Mouse (Mus musculus) forebrain, embryonic 10.5 days (tissue): Measurements from ENCODE around the gene Gpc1. TPM values are rescaled to one million over a fixed set of nuclear protein-coding genes. Genes with fewer than 3 reads are reported as not detected.

ENCODE experiments used
- DNase-seq: peaks from one replicate; pipeline ENCODE4 v3.0.0-alpha.2; 2017; ENCODE audit warnings: low spot score; ENCODE audit errors: extremely low spot score
- H3K27ac ChIP-seq: fragments of 300-500 bp; sonication (generic); 2 replicates; pipeline ENCODE4 v1.5.1; 2016; ENCODE audit warnings: mild to moderate bottlenecking
- H3K27me3 ChIP-seq: fragments of 300-500 bp; sonication (generic); 2 replicates; pipeline ENCODE4 v1.6.1; 2016; ENCODE audit warnings: mild to moderate bottlenecking; ENCODE audit not compliant: poor library complexity, severe bottlenecking
- H3K36me3 ChIP-seq: fragments of 300-500 bp; sonication (generic); replicated peaks from 2 replicates; pipeline ENCODE4 v1.6.1; 2016; ENCODE audit warnings: mild to moderate bottlenecking, moderate library complexity
- H3K4me1 ChIP-seq: fragments of 300-500 bp; sonication (generic); 2 replicates; pipeline ENCODE4 v1.6.1; 2016
- H3K4me3 ChIP-seq: fragments of 300-500 bp; sonication (generic); 2 replicates; pipeline ENCODE4 v1.5.1; 2016; ENCODE audit warnings: mild to moderate bottlenecking, moderate library complexity
- H3K9me3 ChIP-seq: fragments of 300-500 bp; sonication (generic); 2 replicates; pipeline ENCODE4 v1.6.1; 2016; ENCODE audit warnings: mild to moderate bottlenecking, moderate library complexity
- WGBS: fragments of 180-500 bp; shearing (Covaris S2); methylation state at CpG from one replicate; pipeline ENCODE4 v1.1.7; 2016; 5-methylcytosine and 5-hydroxymethylcytosine counted together
- polyA plus RNA-seq: library from polyadenylated mRNA; unstranded; fragments of >200 nt; fragmentation: Nextera tagmentation; extraction: Ambion mirVana; gene quantifications from 2 replicates; pipeline ENCODE4 v1.2.1, GENCODE M21; 2016

The Gpc1 gene
- polyA plus RNA-seq, 1 experiment from 2014 or later = 99.2 TPM

DNA sequence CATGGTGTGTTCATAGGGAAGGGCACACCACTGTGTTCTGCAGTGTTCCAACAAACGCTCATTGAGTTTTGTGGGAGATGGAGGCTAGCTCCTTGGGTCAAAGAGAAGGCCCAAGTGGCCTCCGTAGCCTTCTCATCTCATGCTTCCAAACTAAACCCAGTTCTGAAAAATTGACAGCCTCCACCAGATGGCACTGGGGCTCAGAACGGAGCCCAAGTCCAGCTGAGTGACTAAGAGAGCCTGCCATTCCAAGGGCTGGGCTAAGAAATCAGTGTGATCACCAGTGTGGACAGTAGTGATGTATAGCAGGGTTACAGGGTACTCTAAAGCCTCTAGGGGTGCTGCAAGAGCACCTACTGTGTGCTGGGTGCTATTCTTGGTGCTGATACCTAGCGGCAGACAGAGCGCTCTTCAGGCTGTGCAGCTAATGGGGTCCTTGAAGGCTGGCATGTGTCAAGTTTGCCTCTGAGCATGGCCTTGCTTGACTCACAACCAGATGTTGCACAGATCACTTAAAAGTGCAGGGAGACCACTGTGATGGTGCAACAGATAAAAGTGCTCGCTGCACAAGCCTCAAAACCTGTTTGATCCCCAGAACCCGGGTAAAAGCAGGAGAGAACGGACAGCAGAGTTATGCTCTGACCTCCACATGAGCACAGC lies 8.9 kb downstream of the Gpc1 start:
- Histone ChIP-seq H3K27me3 (no peaks in the 10 kb centered on the region), H3K9me3 (no peaks in the 10 kb centered on the region), H3K27ac (no peak overlapping the region), H3K4me3 (no peak overlapping the region), H3K36me3 (peaks cover 94% of the 10 kb centered on the region), H3K4me1 (peaks cover 30% of the 10 kb centered on the region)
- no peak for DNase-seq
- 86% methylated on average over 8 of the region's 8 CpGs for WGBS

DNA sequence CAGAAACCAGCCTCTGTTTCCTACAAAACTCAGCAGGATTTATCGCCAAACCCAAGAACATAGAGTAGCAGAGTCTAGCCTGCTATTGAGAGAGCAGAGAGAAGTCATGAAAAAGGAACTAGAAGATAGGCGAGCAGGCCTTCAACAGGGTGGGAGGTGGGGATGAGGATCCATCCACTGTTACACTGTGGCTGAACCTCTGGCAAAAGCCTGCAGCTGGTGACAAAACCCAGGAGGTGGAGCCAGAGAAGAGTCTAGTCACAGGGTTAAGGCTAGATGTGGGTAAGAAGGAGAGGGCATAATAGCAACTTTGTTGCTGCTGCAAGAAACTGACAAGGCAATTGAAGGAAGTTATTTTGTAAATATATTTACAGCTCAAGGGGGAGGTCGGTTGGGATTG lies 10.0 kb downstream of the Gpc1 start:
- 79% methylated on average over 3 of the region's 3 CpGs for WGBS
- no peak overlapping the region for H3K27ac ChIP-seq
- no peaks in the 10 kb centered on the region for H3K9me3 ChIP-seq
- no peak overlapping the region for H3K4me3 ChIP-seq
- H3K36me3 ChIP-seq = peaks cover 93% of the 10 kb centered on the region
- peaks cover 34% of the 10 kb centered on the region for H3K4me1 ChIP-seq
- no peaks in the 10 kb centered on the region for H3K27me3 ChIP-seq
- no peak for DNase-seq

DNA sequence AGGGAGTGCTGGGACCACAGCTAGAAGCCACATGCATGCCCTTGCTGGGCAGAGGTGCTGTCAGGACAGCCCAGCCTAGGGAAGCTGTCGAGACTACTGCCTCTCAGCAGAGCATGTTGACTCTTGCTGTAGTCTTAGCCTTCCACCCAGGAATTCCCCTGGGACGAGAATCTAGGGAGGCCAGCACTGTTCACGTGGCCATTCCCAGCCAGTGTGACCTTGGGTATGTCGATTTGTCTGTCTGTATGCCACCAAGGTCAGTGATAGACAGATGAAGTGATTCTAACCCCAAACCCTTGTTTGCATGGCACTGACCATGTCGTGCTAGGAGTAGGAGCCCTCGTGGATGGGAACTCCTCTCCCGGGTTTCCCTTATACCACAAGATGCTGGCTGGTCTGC lies 14.4 kb downstream of the Gpc1 start:
- Histone ChIP-seq H3K36me3 (peaks cover 81% of the 10 kb centered on the region), H3K27me3 (no peaks in the 10 kb centered on the region; the same call in 1 of the 2 replicates), H3K9me3 (no peaks in the 10 kb centered on the region), H3K4me3 (no peak overlapping the region), H3K4me1 (peaks cover 61% of the 10 kb centered on the region), H3K27ac (no peak overlapping the region)
- no peak for DNase-seq
- 87% methylated on average over 7 of the region's 7 CpGs for WGBS

DNA sequence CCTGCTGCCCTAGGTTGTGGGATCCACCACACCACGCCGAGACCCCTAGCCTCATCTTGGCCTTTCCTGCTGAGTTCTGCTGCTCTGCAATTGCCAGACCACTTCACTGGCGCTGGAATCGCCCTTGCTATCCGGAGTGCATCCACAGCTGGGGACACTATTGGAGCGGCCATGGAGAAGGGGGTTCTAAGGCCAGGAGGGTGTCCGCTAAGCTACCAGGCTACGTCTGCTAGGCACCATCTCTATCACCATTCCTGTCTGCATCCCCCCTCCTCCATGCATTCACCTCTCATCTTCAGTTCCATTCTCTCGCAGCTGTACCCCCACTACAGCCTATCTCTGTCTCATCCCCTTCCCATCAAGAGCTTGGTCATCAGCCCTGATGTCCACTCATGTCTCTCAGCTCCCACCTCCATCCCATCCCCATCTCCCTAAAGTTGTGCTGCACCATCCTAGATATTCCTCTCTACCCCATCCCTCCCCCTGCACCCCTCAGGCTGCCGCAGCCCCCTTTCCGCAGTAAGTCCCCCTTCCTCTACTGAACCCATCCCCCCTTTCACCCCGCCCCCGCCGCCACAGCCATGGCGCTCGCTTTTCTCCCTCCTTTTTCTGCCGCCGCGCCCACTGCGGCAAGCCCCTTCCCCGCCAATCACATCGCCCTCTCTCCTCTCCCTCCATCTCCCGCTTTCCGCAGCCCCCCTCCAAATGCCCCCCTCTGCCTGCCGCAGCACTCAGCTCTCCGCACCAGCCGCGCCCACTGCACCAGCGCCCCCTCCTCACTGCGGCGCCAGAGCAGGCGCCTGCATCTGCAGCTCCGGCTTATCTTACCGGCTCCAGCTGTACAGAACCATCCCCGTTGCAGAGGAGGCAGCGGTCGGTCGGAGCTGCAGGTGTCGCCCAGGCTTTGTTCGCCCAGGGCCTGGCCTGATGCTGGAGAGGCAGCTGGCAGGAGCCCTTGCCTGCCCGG lies 16.7 kb downstream of the Gpc1 start:
- H3K27me3 ChIP-seq = no peaks in the 10 kb centered on the region; the same call in 1 of the 2 replicates
- peak overlapping the region; percentile 77 for H3K27ac ChIP-seq
- H3K4me1 ChIP-seq = peaks cover 61% of the 10 kb centered on the region
- peaks cover 83% of the 10 kb centered on the region for H3K36me3 ChIP-seq
- DNase-seq = peak; percentile 59
- H3K4me3 ChIP-seq = peak overlapping the region; percentile 46
- H3K9me3 ChIP-seq = no peaks in the 10 kb centered on the region
- 6% methylated on average over 41 of the region's 41 CpGs for WGBS

DNA sequence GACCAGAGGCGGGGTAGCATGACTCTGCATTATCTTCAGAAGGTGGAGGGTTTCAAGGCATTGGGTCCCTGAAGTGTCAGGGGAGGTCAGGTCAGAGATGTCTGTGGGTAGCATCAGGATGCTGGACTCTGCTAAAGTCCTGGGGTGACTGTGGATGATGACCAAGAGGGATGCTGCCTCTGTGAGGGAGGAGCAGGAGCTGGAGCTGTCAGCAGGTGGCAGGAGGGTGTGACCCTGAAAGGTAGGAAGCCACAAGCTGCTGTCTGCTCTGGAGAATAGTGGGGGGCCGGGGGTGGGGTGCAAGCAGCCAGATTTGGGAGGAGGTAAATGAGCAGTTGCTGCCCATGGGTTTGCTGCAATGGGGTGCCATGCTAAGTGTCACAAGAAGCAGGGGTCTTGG lies 18.0 kb downstream of the Gpc1 start:
- H3K9me3 ChIP-seq = no peaks in the 10 kb centered on the region
- H3K27ac ChIP-seq = peak overlapping the region; percentile 77
- H3K4me1 ChIP-seq = peaks cover 53% of the 10 kb centered on the region
- 79% methylated on average over 2 of the region's 2 CpGs for WGBS
- H3K27me3 ChIP-seq = no peaks in the 10 kb centered on the region; the same call in 1 of the 2 replicates
- H3K36me3 ChIP-seq = peaks cover 83% of the 10 kb centered on the region
- H3K4me3 ChIP-seq = no peak overlapping the region
- DNase-seq = no peak

DNA sequence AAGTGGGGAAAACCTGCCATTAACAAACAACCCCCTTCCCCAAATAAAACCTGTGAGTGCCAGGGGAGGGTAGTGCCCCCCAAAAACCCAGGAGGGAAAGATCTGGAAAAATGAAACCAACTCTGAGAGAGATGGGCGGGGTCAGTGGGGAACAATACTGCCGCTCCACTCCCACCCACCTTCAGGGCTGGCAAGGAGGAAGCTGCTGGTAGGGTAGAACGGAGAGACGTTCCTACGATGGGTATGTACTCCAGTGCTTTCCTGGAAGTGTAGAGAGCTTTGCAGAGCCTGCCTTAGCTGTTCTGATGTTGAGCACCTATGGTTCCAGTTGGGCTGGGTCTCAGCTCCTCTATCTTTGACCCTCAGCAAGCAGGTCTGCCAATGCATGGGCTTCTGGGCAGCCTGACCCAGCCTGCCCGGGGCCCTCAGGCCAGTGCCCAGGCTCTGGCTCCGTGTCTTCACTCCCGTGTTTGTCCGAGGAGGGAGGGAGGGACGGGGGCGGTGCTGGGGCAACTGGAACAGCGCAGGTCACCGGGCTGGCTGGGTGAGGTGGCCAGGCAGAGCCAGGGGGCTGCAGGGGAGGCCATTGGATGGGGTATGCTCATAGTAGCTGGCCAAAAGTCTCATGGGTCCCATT lies 18.6 kb downstream of the Gpc1 start:
- H3K27ac ChIP-seq = peak overlapping the region; percentile 77; the same call in 1 of the 2 replicates
- no peak for DNase-seq
- no peak overlapping the region for H3K4me3 ChIP-seq
- H3K9me3 ChIP-seq = no peaks in the 10 kb centered on the region
- 52% methylated on average over 13 of the region's 13 CpGs for WGBS
- no peaks in the 10 kb centered on the region; the same call in 1 of the 2 replicates for H3K27me3 ChIP-seq
- peaks cover 83% of the 10 kb centered on the region for H3K36me3 ChIP-seq
- H3K4me1 ChIP-seq = peaks cover 48% of the 10 kb centered on the region

DNA sequence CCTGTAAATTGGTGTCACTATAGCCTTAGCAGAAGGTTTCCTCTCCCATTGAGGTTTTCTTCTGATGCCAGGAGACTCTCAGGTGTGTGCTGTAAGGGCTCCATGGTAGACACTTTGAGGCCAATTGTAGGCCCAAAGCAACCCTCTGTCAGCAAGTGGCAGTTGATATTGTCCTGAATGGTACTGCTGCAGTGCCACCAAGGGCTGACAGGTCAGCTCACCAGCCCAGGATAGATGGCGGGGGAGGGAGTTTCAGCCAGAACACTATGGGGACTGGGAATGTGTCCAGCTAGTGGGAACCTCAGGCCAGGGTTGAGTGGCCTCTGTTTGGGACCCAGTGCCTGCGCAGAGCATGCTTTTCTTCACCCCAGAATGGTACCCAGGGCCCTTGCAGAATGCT lies 21.0 kb downstream of the Gpc1 start:
- Histone ChIP-seq H3K4me3 (no peak overlapping the region), H3K36me3 (peaks cover 89% of the 10 kb centered on the region), H3K4me1 (peaks cover 30% of the 10 kb centered on the region), H3K27me3 (no peaks in the 10 kb centered on the region; the same call in 1 of the 2 replicates), H3K9me3 (no peaks in the 10 kb centered on the region), H3K27ac (no peak overlapping the region)
- 100% methylated on average over 2 of the region's 2 CpGs for WGBS
- no peak for DNase-seq

DNA sequence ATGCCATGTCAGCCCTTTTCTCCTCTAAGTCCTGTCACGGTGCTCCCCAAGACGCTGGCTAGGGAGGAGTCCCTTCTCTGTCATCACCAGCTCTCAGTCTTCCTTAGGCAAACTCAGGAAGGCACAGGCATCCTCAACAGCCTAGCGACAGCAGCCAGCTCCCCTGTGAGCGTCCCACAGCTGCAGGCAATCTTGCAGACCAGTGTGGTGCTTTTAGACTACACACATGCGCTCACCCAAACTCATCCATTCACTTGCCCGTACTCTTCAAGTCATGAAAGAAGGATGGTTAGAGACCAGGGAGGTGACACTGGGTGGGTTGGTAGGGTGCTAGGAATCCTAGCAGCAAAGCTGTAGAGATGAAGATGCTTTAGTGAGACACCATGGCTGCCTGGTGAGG lies 30.1 kb downstream of the Gpc1 start:
- Histone ChIP-seq H3K9me3 (no peaks in the 10 kb centered on the region), H3K27ac (no peak overlapping the region), H3K27me3 (no peaks in the 10 kb centered on the region), H3K4me3 (no peak overlapping the region), H3K36me3 (peaks cover 45% of the 10 kb centered on the region), H3K4me1 (peaks cover 20% of the 10 kb centered on the region)
- 72% methylated on average over 6 of the region's 6 CpGs for WGBS
- no peak for DNase-seq

DNA sequence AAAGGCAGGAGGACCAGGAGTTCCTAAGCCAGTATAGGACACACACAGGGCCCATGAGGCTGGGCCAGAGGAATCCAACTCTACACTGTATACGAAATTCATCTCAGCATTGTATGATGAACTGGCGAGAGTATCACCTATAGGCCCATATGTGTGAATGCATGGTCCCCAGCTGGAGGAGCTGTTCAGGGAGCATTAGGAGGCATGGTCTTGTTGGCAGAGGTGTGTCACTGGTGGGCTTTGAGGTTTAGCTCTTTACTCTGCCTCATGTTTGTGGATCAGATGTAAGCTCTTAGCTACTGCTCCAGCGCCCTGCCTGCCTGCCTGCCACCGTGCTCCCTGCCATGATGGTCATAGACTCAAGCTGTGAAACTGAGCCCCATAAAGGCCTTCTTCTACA lies 31.8 kb downstream of the Gpc1 start:
- no peaks in the 10 kb centered on the region for H3K27me3 ChIP-seq
- H3K4me3 ChIP-seq = no peak overlapping the region
- peaks cover 28% of the 10 kb centered on the region for H3K36me3 ChIP-seq
- H3K9me3 ChIP-seq = no peaks in the 10 kb centered on the region
- WGBS = 90% methylated on average over 4 of the region's 4 CpGs
- H3K27ac ChIP-seq = no peak overlapping the region
- DNase-seq = no peak
- peaks cover 22% of the 10 kb centered on the region for H3K4me1 ChIP-seq

DNA sequence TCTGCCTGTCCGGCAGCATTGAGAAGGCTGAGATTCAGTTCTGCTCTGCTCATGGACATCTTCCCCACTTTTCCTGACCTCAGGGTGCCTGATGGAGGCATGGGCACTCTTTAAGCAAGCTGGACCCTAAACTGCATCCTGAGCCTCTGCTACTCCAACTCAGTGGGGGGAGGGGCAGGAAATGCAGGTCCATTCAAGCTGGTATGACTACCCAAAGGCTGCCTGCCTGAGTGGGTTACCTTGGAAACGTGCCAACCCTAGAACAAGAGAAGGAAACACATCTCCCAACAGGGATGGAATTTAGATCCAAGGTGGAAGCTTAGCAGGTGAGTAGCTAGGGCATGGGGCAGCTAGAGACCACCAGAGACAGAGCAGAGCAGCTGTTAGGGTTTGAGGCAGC lies 34.7 kb downstream of the Gpc1 start:
- Histone ChIP-seq H3K4me1 (peaks cover 11% of the 10 kb centered on the region), H3K4me3 (no peak overlapping the region), H3K27me3 (no peaks in the 10 kb centered on the region), H3K27ac (peak overlapping the region; percentile 48; the same call in 1 of the 2 replicates), H3K9me3 (no peaks in the 10 kb centered on the region), H3K36me3 (no peaks in the 10 kb centered on the region)
- DNase-seq = no peak
- 71% methylated on average over 2 of the region's 2 CpGs for WGBS

DNA sequence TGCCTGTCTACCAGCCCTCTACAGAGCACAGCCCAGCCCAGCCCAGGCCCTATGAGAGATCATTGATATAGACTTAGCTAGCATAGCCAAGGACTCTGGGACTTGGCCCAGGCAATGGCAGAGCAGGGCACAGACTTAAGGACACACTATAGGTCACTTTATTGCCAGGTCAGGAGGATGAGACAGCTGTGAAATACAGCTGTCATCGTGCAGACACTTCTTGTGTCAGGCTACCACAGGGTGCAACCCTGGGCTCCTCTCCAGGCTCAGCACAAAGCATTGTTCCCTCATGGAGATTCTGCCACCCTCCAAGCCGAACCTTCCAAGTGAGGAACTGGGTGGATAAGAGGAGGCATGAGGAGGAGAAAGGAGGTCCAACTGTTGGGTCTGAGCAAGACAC lies 38.5 kb downstream of the Gpc1 start:
- WGBS = 80% methylated on average over 2 of the region's 2 CpGs
- H3K27ac ChIP-seq = no peak overlapping the region

DNA sequence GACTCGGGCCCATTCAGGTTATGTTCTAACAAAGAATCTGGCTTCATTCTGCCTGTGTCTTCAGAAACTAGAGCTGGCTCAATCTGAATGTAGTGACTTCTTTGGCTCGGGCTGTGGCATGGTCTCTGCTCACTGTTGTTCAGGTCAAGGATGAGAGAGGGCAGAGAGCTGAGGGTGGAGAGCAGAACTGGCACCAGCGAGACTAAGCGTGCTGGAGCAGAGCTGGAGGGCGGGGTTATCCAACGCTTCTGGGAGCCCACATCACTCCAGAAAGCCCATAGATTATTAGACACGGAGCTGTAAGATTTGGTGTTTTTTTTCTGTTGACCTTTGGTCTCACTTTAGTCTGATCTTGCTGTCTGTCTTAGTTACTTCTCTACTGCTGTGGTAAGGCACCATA lies 41.2 kb downstream of the Gpc1 start:
- no peak for DNase-seq
- Histone ChIP-seq H3K36me3 (no peaks in the 10 kb centered on the region), H3K9me3 (no peaks in the 10 kb centered on the region), H3K27me3 (no peaks in the 10 kb centered on the region), H3K4me1 (peaks cover 9% of the 10 kb centered on the region; the same call in 1 of the 2 replicates), H3K4me3 (no peak overlapping the region), H3K27ac (no peak overlapping the region)
- 91% methylated on average over 7 of the region's 7 CpGs for WGBS

More for the DNA sequence above, 38.5 kb downstream of the Gpc1 start:
- Histone ChIP-seq H3K4me1 (peaks cover 15% of the 10 kb centered on the region), H3K36me3 (no peaks in the 10 kb centered on the region), H3K9me3 (no peaks in the 10 kb centered on the region), H3K27me3 (no peaks in the 10 kb centered on the region), H3K4me3 (no peak overlapping the region)
- no peak for DNase-seq
